Mouse (Mus musculus) G1E (cell line): Measurements from ENCODE around the gene Adap2.

Experiments used
- CTCF ChIP-seq: IDR thresholded peaks from 2 replicates; pipeline ENCODE4 v1.5.1; 2012; ENCODE audit warnings: low read depth, low read length, inconsistent platforms, mixed read lengths
- GATA1 ChIP-seq: IDR thresholded peaks from 2 replicates; pipeline ENCODE4 v1.6.1; 2012; ENCODE audit warnings: borderline replicate concordance, low read length, inconsistent platforms, mixed read lengths
- GATA2 ChIP-seq: IDR thresholded peaks from 2 replicates; pipeline ENCODE4 v1.6.1; 2012; ENCODE audit warnings: low read depth, low read length, inconsistent platforms, borderline replicate concordance
- POLR2AphosphoS5 ChIP-seq: IDR thresholded peaks from 2 replicates; pipeline ENCODE4 v1.6.1; 2012; ENCODE audit warnings: low read depth, low read length, inconsistent platforms; ENCODE audit not compliant: insufficient replicate concordance

- TF ChIP-seq CTCF (no peak), GATA1 (no peak), GATA2 (no peak), POLR2AphosphoS5 (no peak)
Observed at GRCm38 (mm10) chr11:80218657-80219293, 64.9 kb downstream of the Adap2 start.
